Mouse (Mus musculus) megakaryocyte, embryonic 14.5 days (primary cell): Measurements from ENCODE around the gene Nostrin.

Source experiments
- FLI1 ChIP-seq: IDR thresholded peaks from 2 replicates; pipeline ENCODE4 v1.6.1; 2012; ENCODE audit warnings: low read length, inconsistent platforms, mixed read lengths
- GATA1 ChIP-seq: IDR thresholded peaks from 3 replicates; pipeline ENCODE4 v1.6.1; 2012; ENCODE audit warnings: mixed read lengths, low read length, inconsistent platforms, borderline replicate concordance

DNA sequence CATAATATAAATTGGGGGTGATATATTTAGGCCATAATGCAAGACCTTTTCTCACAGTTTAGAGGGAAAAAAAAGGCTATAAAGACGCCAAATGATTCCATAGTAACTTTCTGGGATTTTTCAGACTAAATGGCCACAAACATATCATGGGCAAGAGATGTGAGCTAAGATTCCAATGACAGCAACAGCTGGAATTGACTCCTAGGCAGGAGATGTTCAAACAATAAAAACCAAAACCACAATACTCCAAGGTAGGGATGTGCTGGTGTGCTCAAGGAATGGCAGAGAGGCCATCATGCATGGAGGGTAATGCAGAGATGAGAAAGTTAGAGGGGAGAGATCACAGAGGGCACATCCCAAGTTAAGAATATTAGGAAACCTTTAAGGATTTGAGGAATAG, 16.6 kb upstream of the Nostrin start:
- TF ChIP-seq GATA1 = no peak
- no peak for TF ChIP-seq FLI1
